Mouse (Mus musculus): ENCODE results near the gene Fibin.
A peak's percentile ranks its signal among the peaks of the same experiment; 100 is the strongest.

Fibin gene

GRCm38 (mm10) chr2:110362432-110363283, at the start of gene Fibin:
Fibin (minus strand) TSS chr2:110363183.
- DNase-seq: peak; percentile 51

- DNase-seq: peak; percentile 54
These were observed 48.4 kb upstream of the Fibin start for GRCm38 (mm10) chr2:110411428-110411827.

- no peak for DNase-seq
These were observed 45.8 kb upstream of the Fibin start for GRCm38 (mm10) chr2:110408757-110409156.

- peak; percentile 14 for DNase-seq
These were observed 29.8 kb upstream of the Fibin start for GRCm38 (mm10) chr2:110392714-110393336.

GRCm38 (mm10) chr2:110390736-110391409, 27.9 kb upstream of the Fibin start:
- peak; percentile 24 for DNase-seq

GRCm38 (mm10) chr2:110379811-110380210, 16.8 kb upstream of the Fibin start:
- DNase-seq: no peak

- DNase-seq: no peak
These were observed 13.7 kb upstream of the Fibin start for GRCm38 (mm10) chr2:110376660-110377059.

GRCm38 (mm10) chr2:110375475-110375874, 12.5 kb upstream of the Fibin start:
- no peak for DNase-seq

GRCm38 (mm10) chr2:110373186-110373585, 10.2 kb upstream of the Fibin start:
- DNase-seq: no peak

GRCm38 (mm10) chr2:110367382-110367887, 4.5 kb upstream of the Fibin start:
- DNase-seq: peak; percentile 3

- DNase-seq: no peak
These were observed 2.4 kb upstream of the Fibin start for GRCm38 (mm10) chr2:110365401-110365800.

GRCm38 (mm10) chr2:110363855-110364254, 872 bp upstream of the Fibin start:
- DNase-seq: no peak

GRCm38 (mm10) chr2:110353302-110353970, 9.5 kb downstream of the Fibin start:
- no peak for DNase-seq

GRCm38 (mm10) chr2:110351843-110352251, 11.1 kb downstream of the Fibin start:
- no peak for DNase-seq

- DNase-seq: no peak
These were observed 11.6 kb downstream of the Fibin start for GRCm38 (mm10) chr2:110351406-110351805.

- no peak for DNase-seq
These were observed 34.0 kb downstream of the Fibin start for GRCm38 (mm10) chr2:110328953-110329352.

GRCm38 (mm10) chr2:110319949-110320348, 43.0 kb downstream of the Fibin start:
- DNase-seq: peak; percentile 17

- DNase-seq: no peak
These were observed 43.7 kb downstream of the Fibin start for GRCm38 (mm10) chr2:110319266-110319665.

GRCm38 (mm10) chr2:110318719-110319118, 44.3 kb downstream of the Fibin start:
- DNase-seq: no peak

- no peak for DNase-seq
These were observed 46.7 kb downstream of the Fibin start for GRCm38 (mm10) chr2:110316116-110316883.

GRCm38 (mm10) chr2:110314509-110315155, 48.4 kb downstream of the Fibin start, which contains the start of gene Bbox1:
Bbox1 (minus strand) TSS chr2:110314560.
- DNase-seq: peak; percentile 56
